Mouse (Mus musculus) hindbrain, embryonic 11.5 days (tissue): ENCODE results near the gene Pacrg. TPM values are rescaled to one million over a fixed set of nuclear protein-coding genes. Genes with fewer than 3 reads are reported as not detected.

Source experiments
- ATAC-seq: fragments of 200-750 bp; cut with Nextera tagmentation; 2 replicates; pipeline ENCODE4 v1.8.0; 2017; ENCODE audit warnings: mild to moderate bottlenecking, moderate TSS enrichment, moderate library complexity; ENCODE audit not compliant: low FRiP score
- DNase-seq: peaks from one replicate; pipeline ENCODE4 v3.0.0-alpha.2; 2015; ENCODE audit warnings: low spot score
- H3K27ac ChIP-seq: fragments of 300-500 bp; sonication (generic); 2 replicates; pipeline ENCODE4 v1.5.1; 2014; ENCODE audit warnings: mild to moderate bottlenecking, low read depth, low read length
- H3K27me3 ChIP-seq: fragments of 300-500 bp; sonication (generic); 2 replicates; pipeline ENCODE4 v1.6.1; 2014; ENCODE audit warnings: mild to moderate bottlenecking, low read length, moderate library complexity, mixed read lengths; ENCODE audit not compliant: control insufficient read depth, insufficient read depth
- H3K36me3 ChIP-seq: fragments of 300-500 bp; sonication (generic); 2 replicates; pipeline ENCODE4 v1.6.1; 2014; ENCODE audit warnings: mild to moderate bottlenecking, low read length, moderate library complexity, mixed read lengths; ENCODE audit not compliant: control insufficient read depth, insufficient read depth
- H3K4me1 ChIP-seq: fragments of 300-500 bp; sonication (generic); replicated peaks from 2 replicates; pipeline ENCODE4 v1.6.1; 2014; ENCODE audit warnings: low read length, mixed read lengths; ENCODE audit not compliant: control insufficient read depth, insufficient read depth
- H3K4me2 ChIP-seq: fragments of 300-500 bp; sonication (generic); replicated peaks from 2 replicates; pipeline ENCODE4 v1.6.1; 2014; ENCODE audit warnings: mild to moderate bottlenecking, low read depth, low read length
- H3K4me3 ChIP-seq: fragments of 300-500 bp; sonication (generic); 2 replicates; pipeline ENCODE4 v1.5.1; 2014; ENCODE audit warnings: low read depth, low read length
- H3K9ac ChIP-seq: fragments of 300-500 bp; sonication (generic); 2 replicates; pipeline ENCODE4 v1.6.1; 2014; ENCODE audit warnings: low read depth, low read length
- H3K9me3 ChIP-seq: fragments of 300-500 bp; sonication (generic); 2 replicates; pipeline ENCODE4 v1.6.1; 2016; ENCODE audit warnings: low read length; ENCODE audit not compliant: control insufficient read depth
- WGBS: fragments of 180-500 bp; shearing (Covaris S2); extraction: QIAGEN DNeasy Blood & Tissue Kit; methylation state at CpG from one replicate; pipeline ENCODE4 v1.1.7; 2014; 5-methylcytosine and 5-hydroxymethylcytosine counted together
- polyA plus RNA-seq: library from polyadenylated mRNA; unstranded; fragments of >200 nt; fragmentation: Nextera tagmentation; extraction: Ambion mirVana; gene quantifications from 2 replicates; pipeline ENCODE4 v1.2.1, GENCODE M21; 2014

Pacrg gene
- polyA plus RNA-seq, 1 experiment from 2014 or later, result 5.8 TPM

DNA sequence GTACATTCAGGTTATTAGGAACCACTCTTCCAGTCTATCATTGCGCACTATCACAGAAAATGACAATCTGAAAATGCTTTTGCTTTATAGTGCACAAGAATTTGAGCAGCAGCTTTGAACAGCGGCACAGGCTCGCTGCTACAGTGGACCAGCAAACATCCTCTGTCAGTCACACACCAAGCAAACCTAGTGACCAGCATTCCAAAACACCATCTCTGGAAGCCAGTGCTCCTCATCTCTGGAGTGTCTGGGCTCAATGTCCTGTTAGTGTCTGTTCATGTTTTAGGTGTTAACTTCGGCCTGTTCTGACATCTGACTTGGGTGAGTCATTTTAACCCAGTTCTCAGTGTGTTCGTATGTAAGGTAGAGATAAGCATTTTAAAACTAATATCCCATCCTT is 275.9 kb downstream of the Pacrg start:
- no peak overlapping the region for H3K9ac ChIP-seq
- H3K4me2 ChIP-seq, result no peak overlapping the region
- H3K4me3 ChIP-seq, result no peak overlapping the region
- 91% methylated on average over 5 of the region's 5 CpGs for WGBS
- no peaks in the 10 kb centered on the region for H3K9me3 ChIP-seq
- no peak for ATAC-seq
- H3K36me3 ChIP-seq, result no peaks in the 10 kb centered on the region
- no peaks in the 10 kb centered on the region for H3K27me3 ChIP-seq
- no peak overlapping the region for H3K27ac ChIP-seq
- H3K4me1 ChIP-seq, result no peaks in the 10 kb centered on the region
- DNase-seq, result no peak

DNA sequence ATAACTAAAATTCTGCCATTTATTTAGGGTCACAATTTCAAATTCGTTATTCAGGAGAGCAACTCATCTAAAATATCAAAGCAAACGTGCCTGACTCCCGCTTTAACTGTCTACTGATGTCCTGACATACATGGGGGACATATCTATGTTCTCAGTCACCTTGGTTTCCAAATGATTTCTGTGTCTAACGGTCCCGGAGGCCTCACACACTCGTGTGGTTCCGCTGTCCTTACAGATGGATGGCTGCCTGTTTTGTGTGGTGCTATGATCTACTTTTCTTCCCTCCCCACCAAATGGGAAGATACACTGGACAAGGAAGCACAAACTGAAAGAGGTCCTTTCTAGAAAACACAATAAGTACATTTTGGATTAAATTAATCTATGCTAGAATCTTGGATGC is 277.2 kb downstream of the Pacrg start:
- no peak overlapping the region for H3K27ac ChIP-seq
- ATAC-seq, result no peak
- WGBS, result 94% methylated on average over 7 of the region's 7 CpGs

DNA sequence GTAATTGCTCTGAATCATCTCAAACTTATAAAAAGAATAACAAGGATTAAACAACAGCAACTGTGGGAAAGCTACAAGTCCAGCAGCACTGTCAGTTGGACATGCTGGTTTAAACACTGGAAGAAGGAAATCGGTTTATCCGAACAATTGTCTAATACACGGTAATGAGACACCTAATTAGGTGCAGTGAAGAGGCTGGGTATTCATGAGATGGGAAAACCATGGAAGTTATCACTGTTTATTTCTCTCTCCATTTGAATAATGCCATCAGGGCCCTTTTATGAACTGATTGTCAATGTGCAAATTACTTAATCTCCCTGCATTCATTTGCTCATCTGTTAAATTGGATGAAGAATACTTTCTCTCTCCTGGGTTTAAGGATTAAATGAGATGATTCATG is 280.1 kb downstream of the Pacrg start:
- Histone ChIP-seq H3K4me2 (no peak overlapping the region), H3K4me3 (no peak overlapping the region), H3K9me3 (no peaks in the 10 kb centered on the region), H3K9ac (no peak overlapping the region), H3K27ac (no peak overlapping the region), H3K27me3 (no peaks in the 10 kb centered on the region), H3K4me1 (no peaks in the 10 kb centered on the region), H3K36me3 (no peaks in the 10 kb centered on the region)
- 83% methylated on average over 3 of the region's 3 CpGs for WGBS
- no peak for ATAC-seq
- no peak for DNase-seq

More for the DNA sequence above, 277.2 kb downstream of the Pacrg start:
- H3K4me1 ChIP-seq, result no peaks in the 10 kb centered on the region
- H3K36me3 ChIP-seq, result no peaks in the 10 kb centered on the region
- no peak overlapping the region for H3K4me3 ChIP-seq
- no peaks in the 10 kb centered on the region for H3K9me3 ChIP-seq
- no peak overlapping the region for H3K4me2 ChIP-seq
- no peak for DNase-seq
- H3K27me3 ChIP-seq, result no peaks in the 10 kb centered on the region
- no peak overlapping the region for H3K9ac ChIP-seq

DNA sequence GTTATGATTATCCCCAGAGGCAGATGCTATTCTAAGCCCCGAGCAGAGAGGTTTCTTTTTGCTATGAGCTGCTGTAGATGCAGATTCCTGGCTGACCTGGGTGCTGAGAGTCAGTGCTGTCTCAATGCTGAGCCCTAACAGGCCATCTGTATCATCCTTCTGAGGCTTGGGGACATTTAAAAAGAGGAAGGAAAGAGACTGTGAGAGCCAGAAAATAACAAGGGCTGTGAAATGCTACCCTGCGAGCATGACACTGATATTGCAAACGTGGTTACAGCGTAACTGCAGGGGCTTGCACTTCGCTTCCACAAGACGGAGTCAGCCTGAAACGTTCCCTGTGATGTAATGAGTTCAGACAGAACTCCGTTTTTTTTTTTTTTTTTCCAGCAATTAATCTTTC is 281.4 kb downstream of the Pacrg start:
- WGBS, result 71% methylated on average over 8 of the region's 8 CpGs
- no peak for ATAC-seq
- H3K9ac ChIP-seq, result no peak overlapping the region
- H3K4me1 ChIP-seq, result no peaks in the 10 kb centered on the region
- H3K9me3 ChIP-seq, result no peaks in the 10 kb centered on the region
- H3K27me3 ChIP-seq, result no peaks in the 10 kb centered on the region
- H3K27ac ChIP-seq, result no peak overlapping the region
- H3K36me3 ChIP-seq, result no peaks in the 10 kb centered on the region
- no peak overlapping the region for H3K4me3 ChIP-seq
- no peak overlapping the region for H3K4me2 ChIP-seq
- no peak for DNase-seq

DNA sequence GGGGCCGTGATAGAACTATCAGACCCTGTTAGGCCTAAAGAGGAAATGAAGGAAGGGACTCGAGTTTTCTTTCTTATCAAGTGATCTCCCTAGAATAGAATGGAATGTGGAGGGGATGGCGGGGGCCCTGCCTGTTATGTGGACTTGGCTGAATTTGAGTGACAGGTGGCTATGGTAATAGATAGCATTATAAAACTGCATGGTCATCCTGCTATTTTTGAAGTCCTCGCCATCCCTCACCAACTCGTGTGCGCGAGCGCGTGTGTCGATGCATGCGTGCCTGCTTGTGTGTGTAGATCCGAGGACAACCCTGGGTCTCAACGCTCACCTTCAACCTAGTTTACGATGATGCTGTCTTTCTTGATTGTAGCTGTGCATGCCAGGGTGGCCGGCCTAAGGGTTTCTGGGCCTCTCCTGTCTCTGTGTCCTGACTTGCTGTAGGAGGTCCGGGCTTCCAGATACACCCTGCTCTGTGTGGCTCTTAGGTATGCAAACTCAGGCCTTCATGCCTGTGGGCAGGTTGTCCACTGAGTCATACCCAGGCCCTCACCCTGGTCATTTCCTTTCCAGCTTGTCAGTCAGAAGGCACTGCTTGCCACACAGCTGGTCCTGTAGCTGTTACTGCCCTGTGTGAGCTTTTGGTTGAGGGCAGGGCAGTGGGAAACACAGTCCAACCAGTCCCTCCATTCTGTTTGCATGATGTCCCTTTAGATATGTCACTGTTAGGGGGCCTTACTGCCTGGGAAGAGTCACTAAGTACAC is 287.6 kb downstream of the Pacrg start:
- Histone ChIP-seq H3K9me3 (no peaks in the 10 kb centered on the region), H3K27ac (no peak overlapping the region), H3K27me3 (no peaks in the 10 kb centered on the region), H3K9ac (no peak overlapping the region), H3K4me1 (no peaks in the 10 kb centered on the region), H3K36me3 (no peaks in the 10 kb centered on the region), H3K4me3 (no peak overlapping the region), H3K4me2 (no peak overlapping the region)
- DNase-seq (no peak), ATAC-seq (no peak)
- 94% methylated on average over 16 of the region's 16 CpGs for WGBS

DNA sequence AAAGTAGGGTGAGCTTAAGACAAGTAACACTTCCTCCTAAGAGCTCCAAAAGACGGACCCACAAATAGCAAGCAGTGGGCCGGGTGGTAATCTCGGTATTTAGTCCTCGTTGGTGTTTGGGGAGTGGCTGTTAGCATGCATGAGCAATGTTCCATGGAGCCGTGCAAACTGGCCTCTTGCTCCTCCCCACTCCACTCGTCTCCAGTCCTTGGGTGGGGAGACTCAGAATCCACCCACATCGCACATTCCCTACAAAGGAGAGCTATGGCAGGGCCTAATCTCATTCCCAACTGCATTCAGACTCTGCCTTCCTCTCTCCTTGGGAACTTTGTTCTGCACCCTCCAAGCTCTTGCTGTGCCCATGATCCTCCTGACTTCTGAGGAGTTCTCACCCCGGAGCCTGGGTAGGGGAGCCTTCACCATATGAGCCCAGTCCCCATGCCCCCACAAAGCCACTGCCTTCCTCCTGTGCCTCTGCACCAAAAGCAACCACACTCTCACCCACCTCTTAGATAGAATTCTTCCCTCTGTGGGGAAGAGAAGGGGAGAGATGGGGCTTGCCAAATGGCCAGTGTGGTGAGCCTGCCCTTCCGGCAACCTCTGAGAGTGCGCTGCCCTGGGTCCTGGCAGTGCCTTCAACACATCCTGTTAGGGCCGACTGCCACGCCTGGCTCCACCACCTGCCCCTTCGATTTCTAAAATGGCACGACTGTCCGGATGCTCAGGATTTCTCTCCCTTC is 289.2 kb downstream of the Pacrg start:
- ATAC-seq, result no peak
- Histone ChIP-seq H3K4me2 (no peak overlapping the region), H3K4me1 (no peaks in the 10 kb centered on the region), H3K9ac (no peak overlapping the region), H3K9me3 (no peaks in the 10 kb centered on the region), H3K27ac (no peak overlapping the region), H3K4me3 (no peak overlapping the region), H3K27me3 (no peaks in the 10 kb centered on the region), H3K36me3 (no peaks in the 10 kb centered on the region)
- no peak for DNase-seq
- 86% methylated on average over 15 of the region's 15 CpGs for WGBS

DNA sequence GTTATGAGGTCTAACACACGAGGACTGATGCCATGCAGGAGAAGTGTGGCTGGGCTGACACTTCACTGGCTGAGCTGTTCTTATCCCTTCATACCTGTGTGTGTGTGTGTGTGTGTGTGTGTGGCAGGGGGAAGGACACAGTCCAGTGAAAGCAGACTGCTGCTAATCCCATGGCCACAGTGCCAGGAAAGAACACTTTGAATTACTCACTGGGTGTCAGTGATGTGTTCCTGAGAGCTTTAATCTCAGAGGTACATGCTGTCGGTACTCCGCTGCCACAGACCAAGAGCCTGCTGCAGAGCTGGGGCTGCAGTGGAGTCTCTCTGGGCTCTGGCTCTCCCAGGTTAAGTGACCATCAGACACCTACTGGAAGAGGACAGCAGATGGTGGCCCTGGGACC is 290.3 kb downstream of the Pacrg start:
- 97% methylated on average over 3 of the region's 3 CpGs for WGBS
- no peaks in the 10 kb centered on the region for H3K9me3 ChIP-seq

DNA sequence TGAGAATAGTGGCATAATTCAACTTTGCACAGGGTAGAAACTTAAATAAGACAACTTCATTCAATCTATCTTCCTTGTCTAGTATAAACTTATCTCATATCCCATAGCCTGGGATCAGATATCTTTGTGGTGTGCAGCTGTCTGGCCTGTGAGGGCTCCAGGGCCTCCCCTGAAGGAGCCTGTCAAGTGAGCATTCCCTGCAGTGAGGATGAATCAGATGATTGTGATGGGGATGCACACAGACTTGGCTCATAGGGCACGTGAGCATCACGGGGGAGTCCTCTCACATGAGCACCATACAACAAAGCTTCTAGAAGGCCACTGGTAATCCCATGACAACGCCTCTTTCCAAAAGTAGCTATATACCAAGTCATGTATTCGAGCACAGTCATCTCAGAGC is 291.1 kb downstream of the Pacrg start:
- no peak overlapping the region for H3K27ac ChIP-seq
- no peak for DNase-seq
- no peaks in the 10 kb centered on the region for H3K36me3 ChIP-seq
- H3K27me3 ChIP-seq, result no peaks in the 10 kb centered on the region
- no peak overlapping the region for H3K4me3 ChIP-seq
- no peaks in the 10 kb centered on the region for H3K4me1 ChIP-seq
- ATAC-seq, result no peak
- H3K9ac ChIP-seq, result no peak overlapping the region
- 90% methylated on average over 4 of the region's 4 CpGs for WGBS
- H3K9me3 ChIP-seq, result no peaks in the 10 kb centered on the region
- H3K4me2 ChIP-seq, result no peak overlapping the region

More for the DNA sequence above, 290.3 kb downstream of the Pacrg start:
- ATAC-seq (no peak), DNase-seq (no peak)
- H3K27ac ChIP-seq, result no peak overlapping the region
- no peak overlapping the region for H3K4me3 ChIP-seq
- H3K9ac ChIP-seq, result no peak overlapping the region
- H3K36me3 ChIP-seq, result no peaks in the 10 kb centered on the region
- H3K27me3 ChIP-seq, result no peaks in the 10 kb centered on the region
- H3K4me1 ChIP-seq, result no peaks in the 10 kb centered on the region
- no peak overlapping the region for H3K4me2 ChIP-seq

DNA sequence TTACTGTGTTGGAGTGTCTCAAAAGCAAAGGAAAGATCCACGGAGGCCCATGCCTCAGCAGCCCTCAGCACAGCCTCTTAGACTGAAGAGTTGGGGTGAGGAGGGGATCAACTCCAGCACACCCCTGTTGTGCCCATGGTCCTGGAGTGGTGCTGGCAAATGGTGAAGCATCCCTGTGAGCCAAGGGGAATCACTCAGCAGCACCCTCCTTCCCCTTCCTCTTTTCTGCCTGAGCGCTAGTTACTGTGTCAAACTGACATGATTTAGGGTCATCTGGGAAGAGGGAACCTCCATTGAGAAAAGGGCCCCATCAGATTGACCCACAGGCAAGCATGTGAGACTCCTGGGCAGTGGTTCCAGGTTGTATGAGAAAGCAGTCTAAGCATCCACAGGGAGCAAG is 299.3 kb downstream of the Pacrg start:
- H3K4me2 ChIP-seq, result no peak overlapping the region
- no peak overlapping the region for H3K4me3 ChIP-seq
- H3K36me3 ChIP-seq, result no peaks in the 10 kb centered on the region
- H3K9ac ChIP-seq, result no peak overlapping the region
- H3K9me3 ChIP-seq, result no peaks in the 10 kb centered on the region
- no peaks in the 10 kb centered on the region for H3K27me3 ChIP-seq
- H3K4me1 ChIP-seq, result no peaks in the 10 kb centered on the region
- H3K27ac ChIP-seq, result no peak overlapping the region
- no peak for ATAC-seq
- DNase-seq, result no peak
- 69% methylated on average over 2 of the region's 2 CpGs for WGBS
